Mouse (Mus musculus): ENCODE data around the gene Dapk2.

The Dapk2 gene

GRCm38 (mm10) chr9:66157958-66158830 lies at the start of gene Dapk2:
TSS of gene Dapk2 (plus strand) at chr9:66158223.
- in situ Hi-C loops (cut with MboI; ENCODE audit: low pct_unique_long_range_greater_than_20kb in 1 of 2, low sequenced_read_pairs in 2 of 2, unreplicated experiment in 1 of 2) = no loop called here

DNA sequence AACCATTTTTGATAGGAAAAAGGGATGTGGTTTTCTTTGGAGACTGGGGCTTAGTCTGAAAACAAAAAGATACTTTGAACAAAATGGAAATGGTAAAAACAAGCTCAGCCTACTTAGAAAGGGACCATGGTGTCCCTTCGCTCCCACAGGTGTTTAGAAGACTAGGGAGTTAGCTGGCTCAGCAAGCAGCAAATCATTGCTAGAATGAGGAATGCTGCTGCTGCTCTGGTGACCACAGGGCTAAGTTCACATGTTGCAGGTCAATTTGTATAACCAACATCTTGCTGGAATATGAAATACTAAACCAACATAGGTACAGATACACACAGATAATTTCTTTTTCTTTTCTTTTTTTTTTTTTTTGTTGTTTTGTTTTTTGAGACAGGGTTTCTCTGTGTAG lies 48.4 kb upstream of the Dapk2 start:
- in situ Hi-C loops (cut with MboI; ENCODE audit: low pct_unique_long_range_greater_than_20kb in 1 of 2, low sequenced_read_pairs in 2 of 2, unreplicated experiment in 1 of 2) = no loop called here

DNA sequence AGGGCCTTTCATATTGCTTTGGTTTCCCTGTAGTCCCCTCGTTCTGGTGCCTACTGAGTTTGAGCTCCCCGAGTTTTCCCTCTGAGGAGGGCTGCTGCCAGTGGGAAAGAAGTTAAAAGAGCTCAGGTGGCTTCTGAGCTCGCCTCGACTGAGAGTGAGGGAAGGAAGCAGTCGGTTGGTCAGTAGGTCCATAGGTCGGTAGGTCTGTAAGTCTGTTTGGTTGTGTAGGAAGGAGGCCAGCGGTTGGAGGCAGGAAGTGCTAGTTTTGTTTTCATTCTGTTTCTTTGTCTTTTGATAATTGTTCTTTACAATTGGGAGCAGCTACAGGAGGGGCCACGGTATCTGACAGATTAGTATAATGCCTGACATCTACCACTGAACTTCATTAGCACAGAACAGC lies 47.9 kb upstream of the Dapk2 start:
- in situ Hi-C loops (cut with MboI; ENCODE audit: low pct_unique_long_range_greater_than_20kb in 1 of 2, low sequenced_read_pairs in 2 of 2, unreplicated experiment in 1 of 2) = no loop called here

DNA sequence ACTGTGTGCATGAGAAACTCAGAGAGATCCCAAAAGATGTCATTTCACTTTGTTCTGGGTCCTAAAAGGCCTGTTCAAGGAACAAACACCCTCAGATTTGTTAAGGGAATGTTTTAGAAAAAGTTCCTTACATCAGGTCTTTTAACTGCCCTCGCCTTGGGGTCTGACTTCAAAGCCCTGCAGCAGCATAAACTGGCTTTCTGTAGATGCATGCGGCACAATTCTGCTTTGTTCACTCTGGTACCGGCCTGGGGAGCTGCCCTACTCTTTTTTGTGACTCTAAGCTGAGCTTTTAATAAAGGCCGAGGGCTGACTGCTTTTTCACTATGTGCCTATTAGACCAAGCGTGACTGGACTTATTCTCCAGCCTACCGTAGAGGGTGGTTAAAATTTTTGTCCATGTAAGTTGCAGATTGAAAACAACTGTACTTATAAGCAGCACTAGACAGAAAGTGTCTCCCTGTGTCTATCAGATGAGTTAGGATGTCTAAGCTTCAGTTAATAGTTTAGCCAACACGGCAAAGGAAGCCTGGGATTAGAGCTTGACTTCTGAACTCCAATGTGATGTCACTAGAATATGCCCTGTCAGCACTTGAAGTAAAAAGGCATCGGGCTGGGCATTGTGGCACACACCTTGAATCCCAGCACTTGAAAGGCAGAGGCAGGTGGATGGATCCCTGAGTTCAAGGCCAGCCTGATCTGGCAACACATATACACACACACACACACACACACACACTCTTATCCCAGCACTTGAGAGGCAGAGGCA lies 47.2 kb upstream of the Dapk2 start:
- in situ Hi-C loops (cut with MboI; ENCODE audit: low pct_unique_long_range_greater_than_20kb in 1 of 2, low sequenced_read_pairs in 2 of 2, unreplicated experiment in 1 of 2) = no loop called here

DNA sequence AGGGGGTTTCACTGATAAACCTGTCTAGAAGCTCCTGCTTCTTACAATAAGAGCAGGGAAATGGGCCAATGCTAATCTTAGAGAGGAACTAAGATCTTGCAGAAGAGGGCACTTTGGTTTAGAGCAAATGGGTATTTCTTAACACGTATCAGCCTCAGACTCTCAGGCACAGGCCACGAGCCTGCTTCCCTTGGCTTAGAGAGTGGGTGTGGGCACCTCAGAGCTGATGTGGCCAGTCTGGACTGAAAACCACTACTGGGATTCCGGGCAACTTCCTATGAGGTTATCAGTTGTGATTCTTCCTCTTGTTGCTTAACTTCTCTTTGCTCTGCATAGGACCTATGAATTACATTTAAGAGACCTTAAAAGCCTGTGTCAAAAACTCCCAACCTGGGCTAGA lies 43.7 kb upstream of the Dapk2 start:
- in situ Hi-C loops (cut with MboI; ENCODE audit: low pct_unique_long_range_greater_than_20kb in 1 of 2, low sequenced_read_pairs in 2 of 2, unreplicated experiment in 1 of 2) = no loop called here

GRCm38 (mm10) chr9:66116890-66117289 lies 41.1 kb upstream of the Dapk2 start:
- in situ Hi-C loops (cut with MboI; ENCODE audit: low pct_unique_long_range_greater_than_20kb in 1 of 2, low sequenced_read_pairs in 2 of 2, unreplicated experiment in 1 of 2) = no loop called here

DNA sequence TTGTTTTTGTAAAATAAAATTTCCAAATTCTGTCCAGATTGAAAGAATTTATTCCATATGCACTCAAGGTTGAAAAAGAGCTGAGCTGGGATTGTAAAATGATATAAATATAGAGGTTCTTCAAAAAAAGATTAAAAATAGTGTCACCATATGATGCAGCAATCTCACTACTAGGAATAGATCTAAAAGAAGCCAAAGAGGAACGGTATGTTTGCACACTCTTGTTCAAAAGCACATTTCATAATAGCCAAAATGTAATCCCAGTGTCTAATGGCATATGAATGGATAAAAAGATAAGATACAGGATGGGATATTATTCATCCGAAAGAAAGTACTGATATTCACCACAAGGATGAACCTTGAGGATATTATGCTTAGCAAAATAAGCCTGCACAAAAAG lies 38.5 kb upstream of the Dapk2 start:
- in situ Hi-C loops (cut with MboI; ENCODE audit: low pct_unique_long_range_greater_than_20kb in 1 of 2, low sequenced_read_pairs in 2 of 2, unreplicated experiment in 1 of 2) = no loop called here

- in situ Hi-C loops (cut with MboI; ENCODE audit: low pct_unique_long_range_greater_than_20kb in 1 of 2, low sequenced_read_pairs in 2 of 2, unreplicated experiment in 1 of 2) = no loop called here
Measured at GRCm38 (mm10) chr9:66120106-66120505, 37.9 kb upstream of the Dapk2 start.

GRCm38 (mm10) chr9:66120945-66121344 lies 37.1 kb upstream of the Dapk2 start:
- in situ Hi-C loops (cut with MboI; ENCODE audit: low pct_unique_long_range_greater_than_20kb in 1 of 2, low sequenced_read_pairs in 2 of 2, unreplicated experiment in 1 of 2) = no loop called here

GRCm38 (mm10) chr9:66121421-66121820 lies 36.6 kb upstream of the Dapk2 start:
- in situ Hi-C loops (cut with MboI; ENCODE audit: low pct_unique_long_range_greater_than_20kb in 1 of 2, low sequenced_read_pairs in 2 of 2, unreplicated experiment in 1 of 2) = no loop called here

DNA sequence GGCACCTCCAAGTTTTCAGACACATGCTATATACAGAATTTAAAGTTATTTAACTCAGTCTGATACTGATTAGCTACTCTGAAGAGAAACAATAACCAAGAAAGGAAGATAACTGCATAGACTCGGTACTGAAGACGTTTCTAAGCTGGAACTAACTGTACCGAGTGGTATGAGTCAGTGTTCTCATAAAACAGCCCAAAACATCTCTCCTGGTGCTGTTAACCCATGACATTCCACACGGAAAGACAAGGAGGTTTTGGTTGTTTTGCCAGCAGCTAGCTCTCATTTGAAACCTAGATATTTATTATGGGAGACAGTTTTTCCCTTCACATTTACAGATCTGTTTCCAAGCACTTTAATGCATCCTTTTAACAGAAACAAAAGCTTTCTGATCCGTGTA lies 34.4 kb upstream of the Dapk2 start:
- in situ Hi-C loops (cut with MboI; ENCODE audit: low pct_unique_long_range_greater_than_20kb in 1 of 2, low sequenced_read_pairs in 2 of 2, unreplicated experiment in 1 of 2) = no loop called here

- in situ Hi-C loops (cut with MboI; ENCODE audit: low pct_unique_long_range_greater_than_20kb in 1 of 2, low sequenced_read_pairs in 2 of 2, unreplicated experiment in 1 of 2) = no loop called here
Measured at GRCm38 (mm10) chr9:66124111-66124531, 33.9 kb upstream of the Dapk2 start.

DNA sequence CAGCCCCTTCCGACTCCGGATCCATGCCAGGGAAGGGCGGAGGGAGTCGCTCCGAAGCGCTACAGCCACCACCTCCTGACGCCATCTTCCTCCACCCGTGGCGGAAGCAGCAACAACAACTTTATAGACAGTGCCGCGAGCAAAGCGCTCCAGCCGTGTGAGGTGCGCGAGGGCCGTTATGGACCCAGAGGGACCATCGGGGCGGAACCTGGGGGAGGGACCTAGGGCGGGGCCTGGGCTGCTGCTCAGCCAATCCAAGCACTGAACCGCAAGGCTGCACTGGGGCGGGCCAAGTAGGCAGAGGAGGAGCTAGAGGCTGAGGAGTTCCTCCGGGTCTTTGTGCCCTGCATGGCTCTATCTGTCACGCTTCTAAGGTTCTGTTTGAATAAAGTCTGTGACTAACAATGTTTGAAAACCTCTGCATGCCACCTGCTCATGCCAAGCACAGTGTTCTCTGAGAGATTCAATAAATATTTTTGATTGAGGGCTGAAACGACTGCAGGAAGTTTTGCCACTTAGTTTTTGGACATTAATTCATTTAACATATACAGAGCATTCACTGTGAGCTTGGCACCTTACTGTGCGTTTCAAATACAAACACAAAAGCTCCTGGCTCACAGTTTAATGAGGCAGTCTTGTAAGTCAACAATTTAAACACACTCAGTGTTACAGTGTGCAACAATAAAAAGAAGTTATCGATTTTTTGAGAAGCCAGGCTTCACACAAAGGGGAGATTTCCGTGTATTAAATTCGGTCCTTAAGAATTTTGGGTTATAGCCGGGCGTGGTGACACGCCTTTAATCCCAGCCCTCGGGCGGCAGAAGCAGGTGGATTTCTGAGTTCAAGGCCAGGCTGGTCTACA lies 33.1 kb upstream of the Dapk2 start:
- in situ Hi-C loops (cut with MboI; ENCODE audit: low pct_unique_long_range_greater_than_20kb in 1 of 2, low sequenced_read_pairs in 2 of 2, unreplicated experiment in 1 of 2) = no loop called here

- in situ Hi-C loops (cut with MboI; ENCODE audit: low pct_unique_long_range_greater_than_20kb in 1 of 2, low sequenced_read_pairs in 2 of 2, unreplicated experiment in 1 of 2) = no loop called here
Measured at GRCm38 (mm10) chr9:66125543-66126455, 32.2 kb upstream of the Dapk2 start.

- in situ Hi-C loops (cut with MboI; ENCODE audit: low pct_unique_long_range_greater_than_20kb in 1 of 2, low sequenced_read_pairs in 2 of 2, unreplicated experiment in 1 of 2) = no loop called here
Measured at GRCm38 (mm10) chr9:66126456-66127192, 31.4 kb upstream of the Dapk2 start, which contains the start of the genes Snx1 and Ciao2a. TSS of gene Snx1 (minus strand) at chr9:66126587. TSS of gene Ciao2a (plus strand) at chr9:66126611.

DNA sequence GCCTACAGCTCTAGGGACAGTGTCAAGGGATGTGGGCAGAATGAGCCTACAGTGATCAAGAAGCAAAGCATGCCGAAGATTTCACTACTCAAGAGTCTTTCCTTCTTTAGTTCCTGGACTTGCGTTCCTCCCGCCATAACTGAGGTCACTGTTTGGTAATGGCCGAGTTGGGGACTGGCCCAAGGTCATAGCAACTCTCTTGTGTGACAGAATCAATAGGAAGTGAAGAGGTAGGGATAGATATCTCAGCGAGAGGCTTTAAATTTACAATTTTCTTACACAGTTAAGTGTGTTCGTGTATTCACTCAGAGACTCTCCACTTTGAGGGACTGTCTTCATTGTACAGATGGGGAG lies 30.9 kb upstream of the Dapk2 start:
- in situ Hi-C loops (cut with MboI; ENCODE audit: low pct_unique_long_range_greater_than_20kb in 1 of 2, low sequenced_read_pairs in 2 of 2, unreplicated experiment in 1 of 2) = no loop called here

- in situ Hi-C loops (cut with MboI; ENCODE audit: low pct_unique_long_range_greater_than_20kb in 1 of 2, low sequenced_read_pairs in 2 of 2, unreplicated experiment in 1 of 2) = no loop called here
Measured at GRCm38 (mm10) chr9:66127884-66128283, 30.1 kb upstream of the Dapk2 start.
